Comparison of ENCODE assay signal across 1 mouse cellular context in genomic region chr11:78353081-78353480, GRCm38 (mm10).
TF ChIP-seq lines count a peak whose summit lies in the region.

No protein-coding gene starts in this region.

TF ChIP-seq in CH12.LX, 34 proteins besides CTCF, POLR2A, EP300 and RAD21:
- TF ChIP-seq SMC3 (IDR thresholded peaks at IDR 0.05; ENCODE audit: low read depth, low read length) (no peak), ETS1 (conservative IDR thresholded peaks at IDR 0.05; ENCODE audit: low read depth, low read length) (no peak), USF2 (conservative IDR thresholded peaks at IDR 0.05; ENCODE audit: low read depth, low read length) (no peak), MYC (IDR thresholded peaks at IDR 0.05; ENCODE audit: low read depth, low read length) (no peak), E2F4 (IDR thresholded peaks at IDR 0.05; ENCODE audit: insufficient replicate concordance, low read depth, low read length) (no peak), MAZ (IDR thresholded peaks at IDR 0.05; ENCODE audit: low read depth, low read length) (no peak), TCF12 (IDR thresholded peaks at IDR 0.05; ENCODE audit: low read depth, low read length) (peak; percentile 55; the same call in 1 of the 2 replicates), BHLHE40 (IDR thresholded peaks at IDR 0.05; ENCODE audit: low read depth, low read length) (no peak), CHD2 (IDR thresholded peaks at IDR 0.05; ENCODE audit: low read length) (no peak), PAX5 (IDR thresholded peaks at IDR 0.05; ENCODE audit: low read length) (no peak), NELFE (IDR thresholded peaks at IDR 0.05; ENCODE audit: low read depth, low read length) (peak; percentile 47; the same call in 1 of the 2 replicates), MAX (IDR thresholded peaks at IDR 0.05; ENCODE audit: low read length) (no peak), NRF1 (IDR thresholded peaks at IDR 0.05; ENCODE audit: low read depth, low read length) (no peak), TBP (conservative IDR thresholded peaks at IDR 0.05; ENCODE audit: low read depth, low read length) (peak; percentile 50), ZNF384 (IDR thresholded peaks at IDR 0.05; ENCODE audit: low read depth, low read length) (no peak), HCFC1 (IDR thresholded peaks at IDR 0.05; ENCODE audit: low read depth, low read length) (no peak), ZC3H11A (IDR thresholded peaks at IDR 0.05; ENCODE audit: low read depth, low read length) (no peak), SIN3A (IDR thresholded peaks at IDR 0.05; ENCODE audit: low read length) (no peak), KAT2A (IDR thresholded peaks at IDR 0.05; ENCODE audit: insufficient replicate concordance, low read length) (no peak), IRF4 (IDR thresholded peaks at IDR 0.05; ENCODE audit: low read depth, low read length) (no peak), MAFK (IDR thresholded peaks at IDR 0.05; ENCODE audit: insufficient replicate concordance, low read length) (no peak), JUN (IDR thresholded peaks at IDR 0.05; ENCODE audit: insufficient read depth, low read depth, low read length) (no peak), MEF2A (IDR thresholded peaks at IDR 0.05; ENCODE audit: borderline replicate concordance, low read depth, low read length) (no peak), JUND (conservative IDR thresholded peaks at IDR 0.05; ENCODE audit: low read depth, low read length) (no peak), RCOR1 (conservative IDR thresholded peaks at IDR 0.05; ENCODE audit: low read depth, low read length) (no peak), UBTF (IDR thresholded peaks at IDR 0.05; ENCODE audit: low read depth, low read length) (no peak), MXI1 (IDR thresholded peaks at IDR 0.05; ENCODE audit: low read depth, low read length) (no peak), ELF1 (IDR thresholded peaks at IDR 0.05; ENCODE audit: low read depth, low read length) (peak; percentile 70), GABPA (IDR thresholded peaks at IDR 0.05; ENCODE audit: insufficient replicate concordance, low read depth, low read length) (no peak), POLR2AphosphoS2 (IDR thresholded peaks at IDR 0.05; ENCODE audit: low read depth, low read length) (no peak)
TF ChIP-seq in CH12.LX: peak in this region for 4.
